25 mouse cellular contexts compared by ENCODE assay signal in the genomic region with DNA sequence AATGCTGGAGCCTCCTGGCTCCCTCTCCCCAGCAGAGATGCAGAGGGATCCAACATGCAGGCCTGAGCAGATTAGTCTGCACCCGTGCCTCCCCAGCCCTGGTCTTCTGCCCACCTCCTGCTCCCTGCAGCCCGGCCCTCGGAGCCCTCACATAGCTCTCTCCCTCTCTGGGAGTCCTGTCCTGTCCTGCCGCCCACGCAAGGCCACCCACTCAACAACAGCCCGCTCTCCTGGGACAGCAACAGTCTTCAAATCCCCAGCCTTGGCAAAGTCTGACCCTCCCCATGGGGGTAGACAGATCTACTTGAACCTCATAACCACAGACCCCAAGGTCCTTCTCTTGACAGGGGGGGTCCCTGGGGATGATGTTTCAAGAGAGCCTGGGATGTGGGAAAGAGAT. TPM values are rescaled to one million over a fixed set of nuclear protein-coding genes. Genes with fewer than 3 reads are reported as not detected.
DNase-seq lines count a peak whose midpoint lies in the region; ATAC-seq lines count a peak whose summit lies in the region.
"Had no signal": no experiment of that assay in that cellular context is flagged by ENCODE, and none has a peak within 500 bp of the region (broad histone marks: within the 10 kb centered on the region; RNA-seq: fewer than 3 reads in every experiment).

No protein-coding gene starts in this region.

- H3K27me3 ChIP-seq in forebrain, embryonic 13.5 days = no peaks in the 10 kb centered on the region
- no peaks in the 10 kb centered on the region for H3K27me3 ChIP-seq in forebrain, embryonic 14.5 days (replicated peaks; ENCODE audit: control insufficient read depth, insufficient read depth, low read length)
- no peaks in the 10 kb centered on the region for H3K27me3 ChIP-seq in intestine, embryonic 15.5 days (replicated peaks)
- no peaks in the 10 kb centered on the region for H3K27me3 ChIP-seq in intestine, embryonic 16.5 days (replicated peaks; ENCODE audit: control insufficient read depth, insufficient read depth, low read length)
- H3K27me3 ChIP-seq in midbrain, embryonic 12.5 days = no peaks in the 10 kb centered on the region
- no peaks in the 10 kb centered on the region for H3K27me3 ChIP-seq in midbrain, embryonic 16.5 days (ENCODE audit: control insufficient read depth, insufficient read depth, low read depth, low read length)
- H3K27me3 ChIP-seq in limb, embryonic 10.5 days (ENCODE audit: low read depth, poor library complexity, severe bottlenecking) = no peaks in the 10 kb centered on the region
- H3K27me3 ChIP-seq: Patski had no signal

- no peak for DNase-seq in forebrain, embryonic 14.5 days (ENCODE audit: low spot score)
- no peak for DNase-seq in limb, embryonic 10.5 days (ENCODE audit: low spot score)
- no peak for DNase-seq in gastrocnemius, postnatal 10 days
- DNase-seq: adrenal gland, postnatal 36 days; cerebellum, adult 11 months; cerebellum, postnatal 36 days; gastrocnemius, adult 2 months; kidney, adult 9 months; kidney, postnatal 14 days; liver, postnatal 0 days; thymus, adult 2 months; thymus, postnatal 4 days had no signal

- H3K27ac ChIP-seq in forebrain, embryonic 13.5 days = no peak overlapping the region
- no peak overlapping the region for H3K27ac ChIP-seq in forebrain, embryonic 14.5 days (ENCODE audit: low read depth, low read length)
- H3K27ac ChIP-seq in intestine, embryonic 15.5 days = 0 out of 2 replicates have a peak overlapping the region, but pooled peaks have one; percentile 1
- H3K27ac ChIP-seq in intestine, embryonic 16.5 days (ENCODE audit: low read length) = no peak overlapping the region
- H3K27ac ChIP-seq in midbrain, embryonic 12.5 days (replicated peaks) = peak overlapping the region; percentile 15; the same call in 1 of the 2 replicates
- no peak overlapping the region for H3K27ac ChIP-seq in midbrain, embryonic 16.5 days (ENCODE audit: low read length)
- peak overlapping the region; percentile 75 for H3K27ac ChIP-seq in limb, embryonic 10.5 days
- H3K27ac ChIP-seq: forebrain, embryonic 10.5 days; heart, embryonic 10.5 days; macrophage; stomach, postnatal 0 days had no signal

- whole genome bisulfite sequencing in forebrain, embryonic 13.5 days = 60% methylated on average over 6 of the region's 6 CpGs
- WGBS in forebrain, embryonic 14.5 days = 64% methylated on average over 6 of the region's 6 CpGs
- 56% methylated on average over 6 of the region's 6 CpGs for WGBS in intestine, embryonic 15.5 days
- 67% methylated on average over 6 of the region's 6 CpGs for WGBS in intestine, embryonic 16.5 days
- WGBS in midbrain, embryonic 12.5 days = 63% methylated on average over 6 of the region's 6 CpGs
- 53% methylated on average over 6 of the region's 6 CpGs for WGBS in midbrain, embryonic 16.5 days
- WGBS in limb, embryonic 10.5 days = 80% methylated on average over 6 of the region's 6 CpGs

- 0 out of 2 replicates have a peak, but pooled peaks cover 9% of the 10 kb centered on the region for H3K4me1 ChIP-seq in forebrain, embryonic 13.5 days
- peaks cover 2% of the 10 kb centered on the region; the same call in 1 of the 2 replicates for H3K4me1 ChIP-seq in forebrain, embryonic 14.5 days (ENCODE audit: control insufficient read depth, insufficient read depth, low read length)
- 0 out of 2 replicates have a peak, but pooled peaks cover 5% of the 10 kb centered on the region for H3K4me1 ChIP-seq in intestine, embryonic 15.5 days (replicated peaks)
- peaks cover 4% of the 10 kb centered on the region; the same call in 1 of the 2 replicates for H3K4me1 ChIP-seq in intestine, embryonic 16.5 days (ENCODE audit: control insufficient read depth, insufficient read depth, low read length)
- peaks cover 9% of the 10 kb centered on the region; the same call in 1 of the 2 replicates for H3K4me1 ChIP-seq in midbrain, embryonic 12.5 days
- H3K4me1 ChIP-seq in midbrain, embryonic 16.5 days (ENCODE audit: control insufficient read depth, insufficient read depth, low read length) = peaks cover 9% of the 10 kb centered on the region; the same call in 1 of the 2 replicates
- H3K4me1 ChIP-seq in limb, embryonic 10.5 days = peaks cover 63% of the 10 kb centered on the region

- H3K36me3 ChIP-seq in forebrain, embryonic 13.5 days (ENCODE audit: poor library complexity, severe bottlenecking) = no peaks in the 10 kb centered on the region
- no peaks in the 10 kb centered on the region for H3K36me3 ChIP-seq in forebrain, embryonic 14.5 days (ENCODE audit: control insufficient read depth, insufficient read depth, low read length)
- H3K36me3 ChIP-seq in intestine, embryonic 15.5 days = no peaks in the 10 kb centered on the region
- H3K36me3 ChIP-seq in intestine, embryonic 16.5 days (ENCODE audit: control insufficient read depth, insufficient read depth, low read length) = no peaks in the 10 kb centered on the region
- no peaks in the 10 kb centered on the region for H3K36me3 ChIP-seq in midbrain, embryonic 12.5 days
- no peaks in the 10 kb centered on the region for H3K36me3 ChIP-seq in midbrain, embryonic 16.5 days (ENCODE audit: control insufficient read depth, insufficient read depth, low read length)
- peaks cover 30% of the 10 kb centered on the region for H3K36me3 ChIP-seq in limb, embryonic 10.5 days
- H3K36me3 ChIP-seq: forebrain, embryonic 10.5 days; G1E had no signal

- H3K4me3 ChIP-seq in forebrain, embryonic 13.5 days = no peak overlapping the region
- H3K4me3 ChIP-seq in forebrain, embryonic 14.5 days (ENCODE audit: low read depth, low read length) = no peak overlapping the region
- no peak overlapping the region for H3K4me3 ChIP-seq in intestine, embryonic 15.5 days (replicated peaks)
- no peak overlapping the region for H3K4me3 ChIP-seq in intestine, embryonic 16.5 days (ENCODE audit: low read length)
- no peak overlapping the region for H3K4me3 ChIP-seq in midbrain, embryonic 12.5 days
- H3K4me3 ChIP-seq in midbrain, embryonic 16.5 days (ENCODE audit: low read depth, low read length) = no peak overlapping the region
- no peak overlapping the region for H3K4me3 ChIP-seq in limb, embryonic 10.5 days
- H3K4me3 ChIP-seq: forebrain, embryonic 10.5 days; gastrocnemius, adult 2 months; heart, embryonic 10.5 days had no signal

- H3K4me2 ChIP-seq in forebrain, embryonic 13.5 days = no peak overlapping the region
- no peak overlapping the region for H3K4me2 ChIP-seq in forebrain, embryonic 14.5 days (ENCODE audit: low read length)
- no peak overlapping the region for H3K4me2 ChIP-seq in intestine, embryonic 15.5 days (replicated peaks)
- no peak overlapping the region for H3K4me2 ChIP-seq in intestine, embryonic 16.5 days (ENCODE audit: low read depth, low read length)
- H3K4me2 ChIP-seq in midbrain, embryonic 12.5 days (replicated peaks) = no peak overlapping the region
- H3K4me2 ChIP-seq in midbrain, embryonic 16.5 days (ENCODE audit: low read length) = no peak overlapping the region
- H3K4me2 ChIP-seq: liver, embryonic 11.5 days had no signal

- 0 out of 2 replicates have a peak, but pooled peaks have one; percentile 13 for ATAC-seq in forebrain, embryonic 13.5 days
- ATAC-seq in forebrain, embryonic 14.5 days = no peak
- no peak for ATAC-seq in intestine, embryonic 15.5 days
- ATAC-seq in intestine, embryonic 16.5 days = no peak
- ATAC-seq in midbrain, embryonic 12.5 days (ENCODE audit: low FRiP score, low read depth) = no peak
- no peak for ATAC-seq in midbrain, embryonic 16.5 days
- ATAC-seq: liver, postnatal 0 days; Patski had no signal

- no peak overlapping the region for H3K9ac ChIP-seq in forebrain, embryonic 13.5 days
- no peak overlapping the region for H3K9ac ChIP-seq in forebrain, embryonic 14.5 days (ENCODE audit: low read length)
- H3K9ac ChIP-seq in intestine, embryonic 15.5 days = no peak overlapping the region
- H3K9ac ChIP-seq in intestine, embryonic 16.5 days (ENCODE audit: low read depth, low read length) = no peak overlapping the region
- H3K9ac ChIP-seq in midbrain, embryonic 12.5 days (replicated peaks) = 0 out of 2 replicates have a peak overlapping the region, but pooled peaks have one; percentile 11
- no peak overlapping the region for H3K9ac ChIP-seq in midbrain, embryonic 16.5 days (ENCODE audit: low read depth, low read length)
- H3K9ac ChIP-seq: liver, postnatal 0 days had no signal

- H3K9me3 ChIP-seq in forebrain, embryonic 13.5 days (replicated peaks) = no peaks in the 10 kb centered on the region
- H3K9me3 ChIP-seq in forebrain, embryonic 14.5 days (replicated peaks; ENCODE audit: control insufficient read depth, low read length) = no peaks in the 10 kb centered on the region
- H3K9me3 ChIP-seq in intestine, embryonic 15.5 days = no peaks in the 10 kb centered on the region
- H3K9me3 ChIP-seq in intestine, embryonic 16.5 days (ENCODE audit: control insufficient read depth, low read length) = no peaks in the 10 kb centered on the region
- no peaks in the 10 kb centered on the region for H3K9me3 ChIP-seq in midbrain, embryonic 12.5 days
- no peaks in the 10 kb centered on the region for H3K9me3 ChIP-seq in midbrain, embryonic 16.5 days (replicated peaks; ENCODE audit: control insufficient read depth, low read length, poor library complexity, severe bottlenecking)
- no peaks in the 10 kb centered on the region for H3K9me3 ChIP-seq in limb, embryonic 10.5 days (replicated peaks)
- H3K9me3 ChIP-seq: forebrain, embryonic 10.5 days; heart, embryonic 10.5 days had no signal

RNA-seq across cellular contexts. Expression of a gene that starts 39.7 kb away (rescaled TPM):
- polyA plus RNA-seq in forebrain, embryonic 13.5 days (2015; fragmentation: Nextera tagmentation; extraction: Ambion mirVana) = 1.1 and 1.3 TPM in 2 replicates
- polyA plus RNA-seq in forebrain, embryonic 14.5 days (2014; fragmentation: Nextera tagmentation; extraction: Ambion mirVana) = 1.6 and 1.7 TPM in 2 replicates
- polyA plus RNA-seq in intestine, embryonic 15.5 days (2015; fragmentation: Nextera tagmentation; extraction: Ambion mirVana) = 2.4 and 3.7 TPM in 2 replicates
- 1.3 and 2.3 TPM in 2 replicates for polyA plus RNA-seq in intestine, embryonic 16.5 days (2015; fragmentation: Nextera tagmentation; extraction: Ambion mirVana)
- 2.3 and 2.5 TPM in 2 replicates for polyA plus RNA-seq in midbrain, embryonic 12.5 days (2016; fragmentation: Nextera tagmentation; extraction: Ambion mirVana)
- 1.2 and 1.3 TPM in 2 replicates for polyA plus RNA-seq in midbrain, embryonic 16.5 days (2015; fragmentation: Nextera tagmentation; extraction: Ambion mirVana)
- polyA plus RNA-seq in limb, embryonic 10.5 days (2016; fragmentation: Nextera tagmentation; extraction: Ambion mirVana) = 2.3 and 3.4 TPM in 2 replicates
- total RNA-seq in gastrocnemius, postnatal 10 days (2021) = 10 to 100 TPM; 13.7 to 15.2 TPM
- total RNA-seq: hematopoietic stem cell, adult 5-6 weeks had no signal
- polyA plus RNA-seq: G1E, Patski had no signal

Comparison
In these comparisons a context has a peak if more than half of its experiments do, and no peak if none do; other contexts are left out.
1. H3K27ac ChIP-seq: peak in intestine, embryonic 15.5 days (single experiment), midbrain, embryonic 12.5 days (single experiment) and limb, embryonic 10.5 days (single experiment); none in forebrain, embryonic 13.5 days (single experiment), forebrain, embryonic 14.5 days (single experiment), intestine, embryonic 16.5 days (single experiment) and midbrain, embryonic 16.5 days (single experiment).